Mouse (Mus musculus): Measurements from ENCODE around the gene Olfr1330.

DNA sequence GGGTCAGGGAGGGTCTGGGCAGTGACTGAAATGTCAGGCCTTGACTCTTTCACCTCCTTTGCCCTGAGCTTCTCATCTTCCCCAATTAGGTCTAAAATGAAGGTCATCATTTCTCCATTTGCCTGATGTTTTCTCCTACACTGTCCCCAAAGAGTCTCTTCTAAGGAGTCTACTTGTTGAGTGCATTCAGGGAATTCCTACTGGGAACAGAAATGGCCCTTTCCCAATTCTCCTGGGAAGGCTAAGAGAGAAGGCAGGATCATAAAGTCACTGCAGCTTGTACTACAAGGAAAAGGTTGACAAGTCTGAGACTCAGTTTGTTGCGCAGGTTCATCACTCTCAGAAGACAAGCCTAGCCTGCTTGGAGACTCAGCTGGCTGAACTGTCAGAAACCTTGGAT, 24.0 kb upstream of the Olfr1330 start, which contains the start of gene Olfr1331:
- no peak for TF ChIP-seq CTCF (IDR thresholded peaks at IDR 0.05; ENCODE audit: control insufficient read depth, insufficient read depth, insufficient read length)
- TF ChIP-seq FOSL1 (IDR thresholded peaks at IDR 0.05; ENCODE audit: insufficient read depth, low read length, poor library complexity, severe bottlenecking) = no peak
- TF ChIP-seq MAX (IDR thresholded peaks at IDR 0.05) = no peak
- no peak for TF ChIP-seq MYOG (IDR thresholded peaks at IDR 0.05; ENCODE audit: control insufficient read depth, extremely low read depth, insufficient read length)
- no peak for TF ChIP-seq USF1 (IDR thresholded peaks at IDR 0.05; ENCODE audit: low read depth)
- no peak for TF ChIP-seq CEBPB (IDR thresholded peaks at IDR 0.05; ENCODE audit: low read depth)
- TF ChIP-seq MYOD1 (IDR thresholded peaks at IDR 0.05; ENCODE audit: control insufficient read depth, insufficient read length, low read depth) = no peak
